Mouse (Mus musculus): ENCODE results near the gene Car7.

DNA sequence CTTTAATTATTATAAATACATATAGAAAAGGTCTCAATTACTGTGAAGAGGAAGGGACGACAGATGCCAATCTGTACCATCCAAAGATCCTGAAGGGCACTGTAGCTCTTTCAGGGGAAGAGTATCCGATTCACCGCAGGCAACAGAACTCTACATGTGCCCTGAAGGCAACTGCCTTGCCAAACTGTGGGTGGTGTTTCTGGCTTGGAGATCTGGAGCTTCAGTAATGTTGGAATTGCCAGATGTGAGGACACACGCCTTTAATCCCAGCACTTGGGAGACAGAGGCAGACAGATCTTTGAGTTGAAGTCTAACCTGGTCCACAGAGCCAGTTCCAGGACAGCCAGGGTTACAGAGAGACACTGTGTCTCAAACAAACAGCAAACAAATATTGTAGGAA, 4.4 kb downstream of the Car7 start:
- TF ChIP-seq CTCF (IDR thresholded peaks at IDR 0.05; ENCODE audit: control insufficient read depth, insufficient read depth, low read length) (no peak), POLR2A (IDR thresholded peaks at IDR 0.05; ENCODE audit: borderline replicate concordance, control insufficient read depth, low read depth, low read length) (no peak)
